Mouse (Mus musculus): Measurements from ENCODE around the gene Bmp4. TPM values are rescaled to one million over a fixed set of nuclear protein-coding genes. Genes with fewer than 3 reads are reported as not detected.

Bmp4 gene
- total and polyA plus RNA-seq, 3 experiments: not detected

DNA sequence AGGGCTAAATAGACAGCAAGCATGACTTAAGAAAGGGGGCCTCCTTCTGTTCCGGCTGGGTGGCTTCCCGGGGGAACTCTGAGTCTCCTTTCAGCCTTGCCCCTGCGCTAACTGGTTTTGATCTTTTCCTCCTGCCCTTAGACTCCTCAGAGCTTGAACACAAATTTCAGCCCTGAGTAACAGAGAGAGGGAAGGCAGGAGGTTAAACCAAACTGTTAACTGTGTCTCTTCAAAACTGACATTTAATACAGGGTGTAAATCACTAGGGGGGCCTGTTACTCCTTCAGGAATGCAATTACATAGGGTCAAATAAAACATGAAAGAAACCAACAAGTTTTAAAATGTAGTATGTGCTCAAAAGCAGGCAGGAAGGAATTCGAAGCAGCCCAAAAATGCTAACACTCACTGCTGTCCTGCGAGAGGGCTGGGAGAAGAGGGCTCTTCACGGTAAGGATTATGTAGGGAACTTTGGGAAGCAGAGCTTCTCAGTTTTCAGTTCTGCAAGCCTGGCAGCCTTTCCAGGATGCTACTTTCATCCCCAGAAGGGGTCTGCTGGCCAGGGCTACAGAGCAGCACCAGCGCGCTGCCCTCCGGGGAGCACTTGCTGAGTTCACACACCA lies 46.1 kb upstream of the Bmp4 start:
- TF ChIP-seq ELF1 (IDR thresholded peaks at IDR 0.05; ENCODE audit: low read depth, low read length) (no peak), HCFC1 (IDR thresholded peaks at IDR 0.05; ENCODE audit: low read depth, low read length) (no peak), CHD1 (IDR thresholded peaks at IDR 0.05; ENCODE audit: low read depth, low read length) (no peak), KAT2A (conservative IDR thresholded peaks at IDR 0.05; ENCODE audit: low read depth, low read length) (no peak), RAD21 (IDR thresholded peaks at IDR 0.05; ENCODE audit: low read depth, low read length) (no peak), USF1 (IDR thresholded peaks at IDR 0.05; ENCODE audit: low read depth, low read length) (no peak), ETS1 (IDR thresholded peaks at IDR 0.05; ENCODE audit: low read depth, low read length) (no peak), ZC3H11A (IDR thresholded peaks at IDR 0.05; ENCODE audit: low read depth, low read length) (no peak), MAZ (IDR thresholded peaks at IDR 0.05; ENCODE audit: low read depth, low read length) (no peak), TAL1 (IDR thresholded peaks at IDR 0.05; ENCODE audit: low read length) (no peak), CHD2 (IDR thresholded peaks at IDR 0.05; ENCODE audit: low read length) (no peak), BHLHE40 (IDR thresholded peaks at IDR 0.05; ENCODE audit: borderline replicate concordance, low read depth, low read length) (no peak), POLR2AphosphoS5 (IDR thresholded peaks at IDR 0.05; ENCODE audit: borderline replicate concordance, low read depth, low read length) (no peak), TCF12 (IDR thresholded peaks at IDR 0.05; ENCODE audit: low read depth, low read length) (no peak), ZKSCAN1 (IDR thresholded peaks at IDR 0.05; ENCODE audit: low read depth, low read length) (no peak), ZNF384 (IDR thresholded peaks at IDR 0.05; ENCODE audit: low read depth, low read length) (no peak), MEF2A (IDR thresholded peaks at IDR 0.05; ENCODE audit: extremely low read depth, insufficient replicate concordance, low read depth, low read length, poor library complexity, severe bottlenecking) (no peak), NELFE (IDR thresholded peaks at IDR 0.05; ENCODE audit: low read depth, low read length) (no peak), SIN3A (IDR thresholded peaks at IDR 0.05; ENCODE audit: low read length) (no peak), MAFK (IDR thresholded peaks at IDR 0.05; ENCODE audit: borderline replicate concordance, low read depth, low read length) (no peak)
- H3K4me1 ChIP-seq (ENCODE audit: control insufficient read depth in 1 of 2, insufficient read depth in 2 of 2, low read length in 2 of 2): no peaks in the 10 kb centered on the region
- no peaks in the 10 kb centered on the region for H3K36me3 ChIP-seq (ENCODE audit: control insufficient read depth in 1 of 2, insufficient read depth in 2 of 2, low read length in 2 of 2)
- H3K9me3 ChIP-seq (replicated peaks; ENCODE audit: insufficient read depth, low read length): no peaks in the 10 kb centered on the region
- H3K9ac ChIP-seq (ENCODE audit: control insufficient read depth, low read depth, low read length, poor library complexity, severe bottlenecking): no peak overlapping the region
- H3K27me3 ChIP-seq (ENCODE audit: control insufficient read depth in 1 of 2, insufficient read depth in 2 of 2, low read length in 2 of 2): no peaks in the 10 kb centered on the region
- H3K4me3 ChIP-seq (ENCODE audit: control insufficient read depth in 1 of 2, insufficient read depth in 1 of 2, low read depth in 2 of 2, low read length in 2 of 2): no peak overlapping the region
- DNase-seq (ENCODE audit: low read depth, low spot score): no peak
- no peaks in the 10 kb centered on the region for H3K79me2 ChIP-seq (ENCODE audit: control insufficient read depth, insufficient read depth, low read length, poor library complexity)
- no peak overlapping the region for H3K27ac ChIP-seq (ENCODE audit: control insufficient read depth, low read depth, low read length)

DNA sequence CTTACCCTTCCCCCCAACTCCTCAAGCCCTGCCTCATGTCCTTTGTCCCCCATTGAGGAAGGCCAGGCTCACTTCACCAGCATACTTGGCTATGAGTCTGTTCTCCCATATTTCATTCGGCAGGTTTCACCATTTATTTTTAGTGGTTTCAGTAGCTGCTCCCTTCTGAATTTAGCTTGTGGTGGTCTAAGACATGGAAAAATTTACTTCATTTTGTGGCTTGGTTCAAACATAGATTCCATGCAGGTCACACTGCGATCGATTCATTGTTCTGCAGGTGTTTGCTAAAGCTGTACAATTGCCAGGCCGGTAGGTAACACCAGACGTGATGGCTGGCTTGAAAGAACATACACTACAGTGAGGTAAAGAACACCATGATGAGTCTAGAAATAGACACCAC lies 39.8 kb upstream of the Bmp4 start:
- Histone ChIP-seq H3K27me3 (ENCODE audit: control insufficient read depth in 1 of 2, insufficient read depth in 2 of 2, low read length in 2 of 2) (no peaks in the 10 kb centered on the region), H3K36me3 (ENCODE audit: control insufficient read depth in 1 of 2, insufficient read depth in 2 of 2, low read length in 2 of 2) (no peaks in the 10 kb centered on the region), H3K79me2 (ENCODE audit: control insufficient read depth, insufficient read depth, low read length, poor library complexity) (no peaks in the 10 kb centered on the region), H3K9ac (ENCODE audit: control insufficient read depth, low read depth, low read length, poor library complexity, severe bottlenecking) (no peak overlapping the region), H3K4me3 (ENCODE audit: control insufficient read depth in 1 of 2, insufficient read depth in 1 of 2, low read depth in 2 of 2, low read length in 2 of 2) (no peak overlapping the region), H3K9me3 (replicated peaks; ENCODE audit: insufficient read depth, low read length) (no peaks in the 10 kb centered on the region), H3K27ac (ENCODE audit: control insufficient read depth, low read depth, low read length) (no peak overlapping the region), H3K4me1 (ENCODE audit: control insufficient read depth in 1 of 2, insufficient read depth in 2 of 2, low read length in 2 of 2) (no peaks in the 10 kb centered on the region)
- TF ChIP-seq TCF12 (IDR thresholded peaks at IDR 0.05; ENCODE audit: low read depth, low read length): no peak
- TF ChIP-seq MYC (IDR thresholded peaks at IDR 0.05; ENCODE audit: low read depth, low read length): no peak
- no peak for TF ChIP-seq SIN3A (IDR thresholded peaks at IDR 0.05; ENCODE audit: low read length)
- DNase-seq (ENCODE audit: low read depth, low spot score): no peak
